Mouse (Mus musculus) adrenal gland, adult 2 months (tissue): ENCODE data around the gene Ano3. TPM values are rescaled to one million over a fixed set of nuclear protein-coding genes. Genes with fewer than 3 reads are reported as not detected.
A peak's percentile ranks its signal among the peaks of the same experiment; 100 is the strongest.

Experiments
- DNase-seq: peaks from one replicate; pipeline ENCODE4 v3.0.0; 2021
- polyA plus RNA-seq: library from polyadenylated mRNA; depleted of rRNA; stranded (reverse); fragments of >200 nt; gene quantifications from 2 replicates; pipeline ENCODE4 v1.2.3, GENCODE M21; 2012
- total RNA-seq, 2 experiments: library from RNA; stranded (reverse); gene quantifications; 2 replicates each; pipeline ENCODE4 v1.2.3; 2021

Ano3 gene
- total and polyA plus RNA-seq, 3 experiments, result 0.03 to 0.17 (median 0.09) TPM

DNA sequence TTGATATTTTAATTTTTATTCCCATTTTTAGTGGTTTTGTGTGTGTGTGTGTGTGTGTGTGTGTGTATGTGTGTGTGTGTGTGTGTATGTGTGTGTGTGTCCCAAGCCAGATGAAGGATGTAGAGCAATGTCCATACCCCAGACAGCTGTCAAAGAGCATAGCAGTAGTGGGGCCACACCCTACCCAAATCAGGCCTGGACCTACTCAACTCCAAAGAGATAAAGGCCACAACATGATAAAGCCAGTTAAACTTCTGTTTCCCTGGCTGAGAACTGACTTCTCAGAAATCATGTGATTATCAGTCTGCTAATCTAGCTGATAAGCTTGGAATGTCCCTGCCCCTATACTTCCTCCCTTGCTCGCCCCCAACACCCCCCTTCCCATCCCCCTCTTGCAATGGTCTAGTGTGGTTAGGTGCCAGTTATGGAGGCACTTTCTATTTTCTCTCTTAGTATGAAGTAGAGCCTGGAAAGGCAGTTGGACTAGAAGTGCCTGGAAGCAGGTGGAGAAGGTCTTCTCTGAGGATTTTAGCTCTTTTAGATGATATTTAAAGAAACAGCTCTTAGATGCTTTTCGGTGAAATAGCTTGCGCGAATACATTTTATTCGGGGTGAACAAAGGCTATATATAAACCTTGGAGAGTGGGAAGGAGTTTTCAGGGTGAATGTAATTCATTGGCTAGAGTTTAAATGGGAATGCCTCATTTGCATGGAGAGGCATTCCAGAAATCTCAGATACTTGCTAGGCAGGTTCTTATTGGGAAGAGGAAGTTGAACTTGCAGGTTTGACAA lies 144.2 kb downstream of the Ano3 start:
- DNase-seq, result no peak

DNA sequence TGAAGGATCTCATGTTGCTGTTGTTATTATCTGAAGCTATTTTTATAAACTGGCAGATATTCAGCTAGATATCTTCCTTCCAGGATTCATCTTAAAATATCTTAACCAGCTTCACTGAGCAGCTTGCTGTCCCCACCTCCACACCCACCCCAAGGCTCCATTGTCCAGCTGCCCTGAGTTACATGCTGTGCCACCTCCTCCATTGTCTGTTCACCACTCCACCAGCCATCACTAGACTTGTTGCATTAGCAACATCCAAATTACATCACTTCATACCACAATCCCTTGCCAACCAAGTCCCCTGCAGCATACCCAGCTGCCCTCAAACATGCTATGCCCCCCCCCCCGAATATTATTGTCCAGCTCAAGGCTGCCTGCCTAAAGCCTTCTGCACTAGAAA lies 154.8 kb downstream of the Ano3 start:
- DNase-seq, result no peak

DNA sequence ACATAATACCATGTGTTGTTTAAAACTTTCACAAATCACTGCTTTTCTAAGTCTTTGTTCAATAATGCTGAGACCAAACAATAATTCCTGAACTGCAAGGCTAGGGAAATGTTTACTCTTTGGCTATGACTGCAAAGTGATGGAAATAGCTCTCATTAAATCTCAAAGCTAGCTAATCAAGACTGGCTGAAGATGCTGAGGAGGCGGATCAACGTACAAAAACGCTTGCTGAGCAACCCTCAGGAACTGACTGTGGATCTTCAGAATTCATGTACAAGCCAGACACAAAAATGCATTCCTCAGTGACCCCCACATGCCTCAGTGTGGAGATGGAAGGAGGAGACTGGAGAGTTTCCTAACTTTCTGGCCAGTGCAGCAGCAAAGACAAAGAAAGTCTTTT lies 155.3 kb downstream of the Ano3 start:
- DNase-seq, result no peak

DNA sequence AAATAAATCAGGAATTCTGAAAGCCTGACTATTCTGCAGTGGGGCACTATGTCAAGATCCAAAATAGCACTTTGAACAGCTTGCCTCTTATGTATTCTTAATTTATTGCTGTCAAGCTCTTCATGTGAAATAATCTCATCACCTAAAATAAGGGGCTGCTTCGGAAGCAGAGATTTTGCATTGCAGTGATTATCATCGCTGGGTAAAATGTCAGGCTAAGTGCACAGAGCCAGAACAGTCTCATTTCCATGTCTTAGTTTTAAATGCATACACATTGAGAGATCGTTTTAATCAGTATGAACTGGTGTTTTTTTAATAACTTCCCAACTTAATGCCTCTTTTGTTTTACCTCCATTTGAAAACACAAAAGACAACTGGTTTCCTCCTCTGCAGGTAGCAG lies 163.3 kb downstream of the Ano3 start:
- DNase-seq, result no peak

DNA sequence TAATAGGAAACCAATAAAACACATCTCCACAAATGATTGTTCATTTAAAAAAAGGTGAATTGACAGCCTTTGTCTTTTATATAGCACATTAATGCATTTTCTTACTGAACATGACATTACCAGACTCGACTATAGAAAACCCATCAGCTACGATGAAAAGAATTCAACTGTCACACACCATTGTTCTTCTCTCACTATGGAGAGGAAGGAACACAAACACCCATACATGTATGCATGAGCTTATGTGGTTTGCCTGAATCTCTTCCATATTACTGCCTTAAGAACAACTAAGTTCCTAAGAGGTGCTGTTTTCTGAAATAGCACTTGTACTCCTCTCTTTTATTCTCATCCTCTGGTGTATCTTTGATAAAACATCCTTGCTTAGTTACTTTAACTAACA lies 191.3 kb downstream of the Ano3 start:
- DNase-seq, result no peak

DNA sequence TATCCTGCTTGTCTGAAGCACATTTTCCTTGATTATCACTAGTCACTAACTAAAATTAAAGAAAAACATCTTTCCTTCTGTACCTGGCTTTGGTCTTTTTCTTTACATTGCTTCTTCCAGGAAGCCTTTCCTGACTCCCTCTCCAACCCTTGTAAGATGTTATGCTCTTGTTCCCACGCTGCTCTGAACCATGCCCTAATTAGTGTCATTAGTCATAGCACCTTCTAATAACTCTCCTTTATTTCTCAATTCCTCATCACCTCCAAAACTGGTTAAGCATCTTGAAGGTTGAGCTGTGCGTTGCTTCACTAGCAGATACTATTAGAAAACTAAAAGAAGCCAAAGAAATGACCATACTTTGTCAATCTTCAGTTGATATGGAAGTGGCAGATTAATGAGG lies 193.2 kb downstream of the Ano3 start:
- no peak for DNase-seq

DNA sequence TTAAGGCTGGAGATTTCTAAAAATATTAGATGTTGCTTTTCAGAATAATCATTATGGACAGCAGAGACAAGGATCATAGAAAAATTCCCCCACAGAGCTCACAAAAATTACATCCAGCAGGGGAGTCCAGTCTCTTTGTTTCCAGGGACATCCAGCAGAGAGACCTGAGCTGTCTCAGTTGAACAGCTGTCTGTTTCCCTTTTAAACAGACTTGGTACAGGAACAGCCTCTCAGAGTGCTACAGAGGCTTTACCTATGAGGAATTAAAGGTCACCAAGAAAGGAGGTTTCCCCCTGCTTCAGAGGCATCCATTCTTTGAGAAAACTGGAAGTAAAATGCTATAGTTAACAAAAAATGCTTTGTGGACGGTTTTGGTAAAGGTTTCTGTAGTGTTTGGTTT lies 210.2 kb downstream of the Ano3 start:
- DNase-seq, result no peak

DNA sequence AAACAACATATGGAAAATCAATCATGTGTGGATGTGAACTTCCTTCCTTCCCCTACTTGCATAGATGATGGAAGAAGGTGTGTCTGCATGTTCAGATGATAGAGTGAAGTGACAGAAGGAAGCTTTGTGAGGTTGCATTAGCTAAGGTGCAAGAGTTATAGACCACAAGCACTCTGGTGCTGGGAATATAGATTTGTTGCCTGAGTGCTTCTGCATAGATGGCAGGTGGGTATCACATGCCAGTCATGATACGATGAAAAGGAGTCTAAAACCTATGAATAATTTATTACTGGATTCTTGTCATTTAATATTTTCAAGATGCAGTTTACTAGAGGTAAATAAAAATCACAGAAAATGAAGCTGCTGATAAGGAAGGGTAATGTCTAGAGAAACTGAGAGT lies 210.9 kb downstream of the Ano3 start:
- no peak for DNase-seq

DNA sequence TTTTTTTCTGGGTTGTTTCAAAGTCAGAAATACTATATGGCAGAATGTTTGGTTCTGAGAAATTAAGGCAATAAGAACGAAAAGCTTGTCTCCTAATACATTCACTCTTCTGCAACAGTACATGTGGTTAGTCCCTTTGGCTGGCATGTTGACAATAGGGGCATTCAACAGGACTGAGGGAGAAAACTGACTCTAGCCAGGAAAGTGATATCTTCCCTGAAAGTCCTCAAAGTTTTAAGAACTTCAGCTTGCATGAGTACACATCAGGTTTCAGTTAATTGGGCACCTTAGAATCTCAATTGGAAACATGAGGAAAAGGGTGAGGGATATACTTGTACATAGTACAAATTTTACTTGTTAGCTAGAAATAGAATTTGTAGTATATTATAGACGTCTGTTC lies 212.7 kb downstream of the Ano3 start:
- no peak for DNase-seq

DNA sequence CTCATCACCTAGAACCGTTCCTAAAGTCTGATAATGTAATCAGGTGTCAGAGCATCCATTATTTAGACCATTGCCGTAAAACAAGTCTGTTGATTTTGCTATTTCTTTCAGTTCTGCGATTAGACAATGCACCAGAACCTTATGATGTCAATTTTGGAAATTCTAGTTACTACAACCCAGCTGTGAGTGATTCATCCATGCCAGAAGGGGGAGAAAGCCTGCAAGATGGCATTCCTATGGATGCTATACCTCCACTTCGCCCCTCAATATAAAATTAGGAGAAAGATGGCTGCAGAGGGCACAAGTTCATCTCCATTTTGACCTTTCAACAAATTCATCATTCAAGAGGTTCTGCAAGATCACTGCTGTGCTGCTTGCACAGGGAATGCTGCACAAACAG lies 213.5 kb downstream of the Ano3 start:
- DNase-seq, result no peak

DNA sequence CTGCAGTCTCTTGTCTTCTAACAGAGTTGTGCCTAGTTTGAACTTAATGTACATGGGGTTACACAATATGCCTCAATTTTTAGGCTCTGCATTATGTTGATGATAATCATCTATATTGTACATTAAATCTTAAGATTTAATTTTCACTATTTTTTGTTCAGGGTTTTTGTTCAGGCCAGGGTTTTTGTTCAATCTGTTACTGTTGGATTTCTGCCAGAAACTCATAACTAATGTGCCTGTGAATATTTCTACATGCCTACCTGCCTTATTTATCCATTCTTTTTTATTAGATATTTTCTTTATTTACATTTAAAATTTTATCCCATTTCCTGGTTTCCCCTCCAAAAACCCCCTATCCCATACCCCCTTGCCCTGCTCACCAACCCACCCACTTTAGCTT lies 224.6 kb downstream of the Ano3 start:
- DNase-seq, result no peak

DNA sequence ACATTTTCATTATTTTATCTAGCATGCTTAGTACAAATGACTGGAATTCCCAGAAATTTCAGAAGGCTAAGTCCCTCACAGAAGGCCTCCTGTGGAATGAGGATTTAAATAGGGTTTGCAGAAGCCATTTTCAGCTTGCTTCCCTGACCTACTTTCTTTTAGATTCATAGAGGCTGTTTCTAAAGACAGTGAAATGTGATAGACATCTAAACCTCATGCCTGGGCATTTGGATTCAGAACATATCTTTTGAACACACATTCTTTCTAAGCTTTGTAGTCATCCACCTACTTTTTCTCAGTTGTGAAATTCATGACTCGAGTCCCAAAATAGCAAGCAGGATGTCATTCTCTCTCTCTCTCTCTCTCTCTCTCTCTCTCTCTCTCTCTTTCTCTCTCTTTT lies 228.5 kb downstream of the Ano3 start:
- no peak for DNase-seq

DNA sequence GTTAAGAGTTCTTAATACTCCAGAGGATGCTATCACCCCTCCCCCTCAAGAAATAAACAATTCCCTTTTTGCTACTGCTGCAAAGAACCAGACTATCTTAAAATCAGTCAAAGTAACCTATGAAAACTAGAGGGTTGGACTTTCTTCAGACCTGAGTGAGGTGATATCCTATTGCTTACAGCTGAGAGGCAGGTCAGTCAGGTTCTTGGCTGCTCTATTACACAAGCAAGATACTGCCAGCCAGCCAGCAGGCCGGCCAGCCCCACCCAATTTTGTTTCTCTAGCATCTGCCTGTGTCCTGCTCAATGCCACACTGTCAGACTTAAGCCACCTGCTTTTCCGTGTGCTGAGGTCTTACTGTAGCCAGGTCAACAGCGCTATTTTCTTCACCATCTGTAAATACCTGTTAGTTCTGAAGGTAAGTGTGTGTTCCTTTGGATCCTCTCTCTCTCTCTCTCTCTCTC lies 229.4 kb downstream of the Ano3 start, which contains the start of gene Muc15:
Muc15 (plus strand) TSS at position 51 of the 464 bp plus-strand sequence.
- no peak for DNase-seq

DNA sequence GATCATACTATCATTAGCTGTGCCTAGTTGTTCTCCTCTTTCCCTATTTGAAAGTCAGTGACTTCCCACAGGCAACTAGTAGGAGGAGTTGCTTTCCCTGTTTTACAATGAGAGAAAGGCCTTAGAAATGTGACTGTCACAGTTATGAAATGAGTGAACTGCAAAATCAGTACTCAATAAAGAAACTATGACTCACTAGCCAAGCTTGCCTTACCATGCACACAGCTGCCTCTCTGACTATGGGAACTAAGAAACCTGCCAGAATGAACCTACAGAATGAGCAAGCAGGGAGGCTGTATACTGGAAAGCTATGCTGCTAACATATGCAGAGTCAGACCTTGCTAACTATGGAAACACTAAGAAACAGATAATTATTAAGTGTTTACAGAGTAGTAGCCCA lies 231.7 kb downstream of the Ano3 start:
- DNase-seq, result no peak

DNA sequence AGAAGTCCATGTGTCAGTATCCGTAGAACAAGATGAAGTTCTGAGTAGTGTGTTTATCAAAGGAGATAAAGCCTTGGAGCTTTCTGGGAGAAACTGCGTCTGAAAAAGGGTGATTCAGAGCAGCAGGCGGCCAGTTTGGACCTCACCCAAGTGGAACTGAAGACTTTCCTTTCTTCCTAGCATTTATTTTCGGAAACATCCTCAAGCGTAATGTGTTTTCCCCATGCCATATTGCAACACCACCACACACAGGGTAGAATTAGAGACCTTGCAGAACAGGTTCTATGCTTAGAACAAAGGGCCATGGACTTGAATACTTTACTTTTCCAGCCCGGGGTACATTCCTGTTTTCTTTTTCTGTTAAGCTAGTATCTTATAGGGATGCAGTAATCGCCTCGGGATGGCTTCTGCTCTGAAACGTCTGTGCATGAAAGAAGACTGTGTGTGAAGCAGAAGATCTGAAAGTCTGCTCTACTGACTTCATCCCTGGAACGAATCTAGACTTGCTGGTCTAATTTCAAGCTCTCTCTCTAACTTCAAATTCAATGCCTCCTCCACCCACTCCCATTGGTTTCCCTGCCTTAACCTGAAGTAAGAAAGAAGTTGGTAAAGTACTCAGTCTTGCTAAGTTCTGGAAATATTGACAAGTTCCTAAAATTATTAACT lies 240.5 kb downstream of the Ano3 start:
- DNase-seq, result peak; percentile 18

DNA sequence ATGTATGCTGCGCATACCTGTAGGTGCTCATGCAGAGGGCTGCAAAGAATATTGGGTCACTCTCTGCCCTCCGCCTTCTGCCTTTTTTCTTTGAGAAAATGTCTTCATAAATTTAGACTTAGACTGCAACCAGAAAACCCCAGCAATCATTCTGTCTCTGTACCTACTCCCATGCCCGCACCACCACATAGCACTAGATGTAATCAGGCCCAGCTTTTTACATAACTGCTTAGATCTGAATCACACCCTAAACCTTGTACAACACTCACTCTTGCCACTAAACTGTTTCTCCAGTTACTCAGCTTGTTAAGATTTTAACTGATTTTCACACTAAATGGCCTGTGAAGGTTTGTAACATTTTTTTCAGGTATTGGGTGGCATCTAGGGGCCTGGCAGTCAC lies 241.3 kb downstream of the Ano3 start:
- no peak for DNase-seq

DNA sequence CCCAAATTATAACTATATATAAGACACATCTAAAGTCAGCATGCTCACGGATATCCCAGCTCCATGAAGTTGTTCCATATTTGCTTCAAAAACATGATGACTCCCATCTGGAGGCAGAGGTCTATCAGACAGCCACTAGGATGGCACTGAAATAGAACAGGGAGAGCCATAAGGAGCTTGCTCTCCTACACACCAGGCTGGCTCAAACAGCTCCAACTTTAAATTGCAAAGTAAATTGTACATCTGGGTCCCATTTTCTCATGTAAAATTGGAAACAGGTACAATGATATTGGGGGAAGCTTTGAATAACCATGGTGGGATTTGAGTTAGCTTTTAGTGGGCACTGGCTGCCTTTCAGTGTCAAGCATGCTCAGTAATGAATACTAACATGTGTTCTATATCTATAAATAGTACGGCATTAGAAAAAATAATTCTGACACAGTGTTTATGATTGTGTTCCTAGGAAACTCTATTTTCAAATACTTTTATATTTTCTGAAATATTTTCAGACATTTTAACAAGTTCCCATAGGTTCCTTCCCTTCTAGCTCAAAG lies 279.6 kb downstream of the Ano3 start:
- DNase-seq, result no peak

DNA sequence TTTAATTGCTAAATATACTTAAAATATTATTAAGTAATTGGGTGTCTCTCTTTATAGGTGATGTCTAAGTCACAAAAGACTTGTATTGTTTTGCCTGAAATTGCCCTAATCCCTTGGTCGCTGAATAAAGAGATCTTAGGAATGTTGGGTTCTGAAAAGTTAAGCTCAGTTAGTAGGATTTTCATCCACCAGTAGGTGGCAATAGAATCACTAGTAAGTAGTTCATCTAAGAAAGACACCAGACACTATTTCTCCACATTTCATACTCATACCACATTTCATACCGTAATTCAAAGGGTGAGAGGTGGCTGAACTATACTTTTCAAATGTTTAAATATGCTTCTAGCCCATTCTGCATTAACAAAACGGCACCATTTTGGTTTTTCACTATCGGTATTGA lies 287.4 kb downstream of the Ano3 start:
- DNase-seq, result no peak

DNA sequence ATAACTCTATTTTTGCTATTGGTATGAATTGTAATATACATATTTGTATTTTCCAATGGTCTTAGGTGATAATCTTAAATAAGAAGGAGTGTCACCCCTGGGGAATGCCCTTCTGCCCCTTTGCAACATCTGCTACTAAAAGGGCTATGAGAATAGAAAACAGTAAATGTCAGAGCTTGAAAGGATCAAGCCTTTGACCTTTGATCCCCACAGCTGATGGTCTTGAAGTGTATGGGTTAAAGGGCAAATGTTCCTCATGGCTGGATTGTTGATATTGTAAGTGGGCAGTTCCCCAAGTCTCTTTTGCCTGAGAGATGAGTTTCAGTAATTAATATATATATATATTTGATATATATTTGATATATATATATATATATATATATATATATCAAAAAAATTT lies 305.9 kb downstream of the Ano3 start:
- no peak for DNase-seq

DNA sequence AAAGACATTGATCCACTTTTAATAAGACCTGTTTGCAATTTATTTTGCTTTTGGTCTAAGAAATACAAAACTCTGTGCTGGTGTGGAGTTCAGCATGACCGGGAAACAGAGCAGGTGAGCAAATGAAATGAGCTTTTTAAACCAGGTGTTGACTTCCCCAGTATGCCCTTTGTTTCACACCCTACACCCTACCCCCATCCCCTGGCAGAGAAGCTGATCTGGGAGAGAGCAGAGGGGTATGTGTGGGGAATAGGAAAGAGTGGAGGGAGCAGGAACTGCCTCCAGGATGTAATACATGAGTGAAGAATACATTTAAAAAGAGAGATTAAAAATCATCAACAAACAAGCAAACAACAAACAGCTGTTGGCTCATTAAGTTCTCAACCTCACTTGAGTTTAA lies 306.4 kb downstream of the Ano3 start:
- DNase-seq, result no peak
